Mouse (Mus musculus) forebrain, embryonic 11.5 days (tissue): ENCODE measurements around the gene 2810004N23Rik. TPM values are rescaled to one million over a fixed set of nuclear protein-coding genes. Genes with fewer than 3 reads are reported as not detected.
"Not testable (repeated sequence)": the region's sequence is repeated elsewhere in the genome, so short reads cannot be mapped to it uniquely, and the experiment has no call there.

Experiments
- ATAC-seq: fragments of 200-750 bp; cut with Nextera tagmentation; replicated peaks from 2 replicates; pipeline ENCODE4 v1.8.0; 2017; ENCODE audit warnings: moderate TSS enrichment; ENCODE audit not compliant: low FRiP score
- DNase-seq: peaks from one replicate; pipeline ENCODE4 v3.0.0-alpha.2; 2017; ENCODE audit warnings: low spot score
- H3K27ac ChIP-seq: fragments of 300-500 bp; sonication (generic); 2 replicates; pipeline ENCODE4 v1.5.1; 2014; ENCODE audit warnings: low read depth, low read length
- H3K27me3 ChIP-seq: fragments of 300-500 bp; sonication (generic); 2 replicates; pipeline ENCODE4 v1.6.1; 2014; ENCODE audit warnings: mild to moderate bottlenecking, low read length, mixed read lengths; ENCODE audit not compliant: control insufficient read depth, insufficient read depth
- H3K36me3 ChIP-seq: fragments of 300-500 bp; sonication (generic); 2 replicates; pipeline ENCODE4 v1.6.1; 2014; ENCODE audit warnings: mild to moderate bottlenecking, low read length, moderate library complexity, mixed read lengths; ENCODE audit not compliant: control insufficient read depth, insufficient read depth
- H3K4me1 ChIP-seq: fragments of 300-500 bp; sonication (generic); replicated peaks from 2 replicates; pipeline ENCODE4 v1.6.1; 2014; ENCODE audit warnings: low read length, mixed read lengths; ENCODE audit not compliant: control insufficient read depth, insufficient read depth
- H3K4me2 ChIP-seq: fragments of 300-500 bp; sonication (generic); 2 replicates; pipeline ENCODE4 v1.6.1; 2014; ENCODE audit warnings: low read depth, mild to moderate bottlenecking, low read length, moderate library complexity, mixed read lengths; ENCODE audit not compliant: severe bottlenecking
- H3K4me3 ChIP-seq: fragments of 300-500 bp; sonication (generic); 2 replicates; pipeline ENCODE4 v1.5.1; 2014; ENCODE audit warnings: low read depth, low read length
- H3K9ac ChIP-seq: fragments of 300-500 bp; sonication (generic); 2 replicates; pipeline ENCODE4 v1.6.1; 2014; ENCODE audit warnings: low read length
- H3K9me3 ChIP-seq: fragments of 300-500 bp; sonication (generic); 2 replicates; pipeline ENCODE4 v1.6.1; 2016; ENCODE audit warnings: low read length, mixed read lengths; ENCODE audit not compliant: control insufficient read depth
- WGBS: fragments of 180-500 bp; shearing (Covaris S2); extraction: QIAGEN DNeasy Blood & Tissue Kit; methylation state at CpG from one replicate; pipeline ENCODE4 v1.1.7; 2014; 5-methylcytosine and 5-hydroxymethylcytosine counted together
- polyA plus RNA-seq: library from polyadenylated mRNA; unstranded; fragments of >200 nt; fragmentation: Nextera tagmentation; extraction: Ambion mirVana; gene quantifications from 2 replicates; pipeline ENCODE4 v1.2.1, GENCODE M21; 2014

Gene 2810004N23Rik
- polyA plus RNA-seq, 1 experiment from 2014 or later = 59.1 TPM

DNA sequence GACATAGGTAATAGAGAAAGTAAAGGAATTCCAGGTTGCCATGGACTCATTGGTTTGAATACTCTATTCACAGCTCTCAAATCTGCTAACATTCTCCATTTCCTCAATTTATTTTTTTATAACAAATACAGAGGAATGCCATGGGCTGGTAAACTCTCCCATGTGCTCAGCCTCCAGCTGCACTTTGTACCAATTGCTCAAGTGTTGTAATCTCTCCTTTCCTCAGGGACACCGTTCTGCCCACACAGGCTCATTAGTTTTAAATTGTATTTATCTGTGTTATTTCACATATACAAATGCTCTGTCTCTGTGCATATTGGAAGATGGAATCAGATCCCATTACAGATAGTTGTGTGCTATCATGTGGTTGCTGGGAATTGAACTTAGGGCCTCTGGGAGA lies 9.4 kb downstream of the 2810004N23Rik start:
- H3K36me3 ChIP-seq = peaks cover 24% of the 10 kb centered on the region
- ATAC-seq (no peak), DNase-seq (no peak)
- no peaks in the 10 kb centered on the region for H3K27me3 ChIP-seq
- H3K9me3 ChIP-seq = no peaks in the 10 kb centered on the region; the same call in 1 of the 2 replicates
- no peak overlapping the region for H3K4me3 ChIP-seq
- H3K4me2 ChIP-seq = no peak overlapping the region
- no peak overlapping the region for H3K9ac ChIP-seq
- no peak overlapping the region for H3K27ac ChIP-seq
- no peaks in the 10 kb centered on the region for H3K4me1 ChIP-seq
- 89% methylated on average over 1 of the region's 1 CpGs for WGBS

- no peak overlapping the region for H3K4me3 ChIP-seq
- no peak for DNase-seq
- no peaks in the 10 kb centered on the region for H3K27me3 ChIP-seq
- WGBS = 92% methylated on average over 5 of the region's 5 CpGs
- H3K36me3 ChIP-seq = peaks cover 3% of the 10 kb centered on the region; the same call in 1 of the 2 replicates
- H3K4me1 ChIP-seq = no peaks in the 10 kb centered on the region
- H3K27ac ChIP-seq = no peak overlapping the region
- H3K9me3 ChIP-seq = no peaks in the 10 kb centered on the region
- no peak for ATAC-seq
- H3K9ac ChIP-seq = no peak overlapping the region
- no peak overlapping the region for H3K4me2 ChIP-seq
These were observed 17.3 kb downstream of the 2810004N23Rik start for GRCm38 (mm10) chr8:124845573-124845972.

GRCm38 (mm10) chr8:124845131-124845530 lies 17.8 kb downstream of the 2810004N23Rik start:
- Histone ChIP-seq H3K9ac (no peak overlapping the region), H3K36me3 (peaks cover 5% of the 10 kb centered on the region; the same call in 1 of the 2 replicates)
- 75% methylated on average over 3 of the region's 3 CpGs for WGBS

DNA sequence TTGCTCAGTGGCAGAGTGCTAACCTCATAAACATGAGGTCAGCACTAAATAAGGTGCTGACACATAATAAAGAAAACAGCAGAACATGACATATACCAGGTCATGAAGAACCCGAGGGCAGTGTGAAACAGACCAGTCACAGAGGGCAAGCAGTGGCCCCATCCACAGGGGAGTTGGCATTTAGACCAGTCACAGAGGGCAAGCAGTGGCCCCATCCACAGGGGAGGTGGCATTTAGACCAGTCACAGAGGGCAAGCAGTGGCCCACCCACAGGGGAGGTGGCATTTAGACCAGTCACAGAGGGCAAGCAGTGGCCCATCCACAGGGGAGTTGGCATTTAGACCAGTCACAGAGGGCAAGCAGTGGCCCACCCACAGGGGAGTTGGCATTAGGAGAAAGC lies 20.0 kb downstream of the 2810004N23Rik start:
- not testable (repeated sequence) for H3K4me3 ChIP-seq, ATAC-seq, H3K9me3 ChIP-seq, H3K9ac ChIP-seq, H3K27me3 ChIP-seq, H3K4me1 ChIP-seq, DNase-seq, H3K4me2 ChIP-seq, H3K27ac ChIP-seq, H3K36me3 ChIP-seq
- WGBS = 76% methylated on average over 1 of the region's 1 CpGs

More at GRCm38 (mm10) chr8:124845131-124845530, 17.8 kb downstream of the 2810004N23Rik start:
- Histone ChIP-seq H3K4me3 (no peak overlapping the region), H3K4me2 (no peak overlapping the region), H3K4me1 (no peaks in the 10 kb centered on the region), H3K9me3 (no peaks in the 10 kb centered on the region), H3K27ac (no peak overlapping the region), H3K27me3 (no peaks in the 10 kb centered on the region)
- no peak for ATAC-seq
- no peak for DNase-seq

DNA sequence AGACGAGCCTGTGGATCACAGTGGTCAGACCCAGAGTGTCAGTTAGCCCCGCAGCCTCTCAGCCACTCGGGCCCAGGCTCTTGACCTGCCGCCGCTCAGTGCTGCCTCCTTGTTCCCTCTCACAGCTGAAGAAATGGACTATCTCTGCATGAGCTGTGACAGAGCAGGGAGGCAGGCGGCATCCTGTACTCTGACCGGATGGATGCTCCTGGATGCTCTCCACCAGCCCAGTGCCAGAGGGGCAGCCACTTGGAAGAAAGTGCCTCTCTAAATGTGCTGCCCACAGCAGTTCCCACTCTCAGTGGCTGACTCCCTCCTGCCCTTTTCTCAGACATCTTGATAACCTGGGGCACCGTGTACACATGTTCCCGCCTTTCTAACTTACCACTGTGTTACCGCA lies 21.1 kb downstream of the 2810004N23Rik start:
- H3K36me3 ChIP-seq = peaks cover 8% of the 10 kb centered on the region; the same call in 1 of the 2 replicates
- H3K4me3 ChIP-seq = no peak overlapping the region
- no peak overlapping the region for H3K9ac ChIP-seq
- ATAC-seq (no peak), DNase-seq (no peak)
- 92% methylated on average over 10 of the region's 10 CpGs for WGBS
- H3K27ac ChIP-seq = no peak overlapping the region
- H3K9me3 ChIP-seq = no peaks in the 10 kb centered on the region
- no peaks in the 10 kb centered on the region for H3K27me3 ChIP-seq
- H3K4me1 ChIP-seq = no peaks in the 10 kb centered on the region
- no peak overlapping the region for H3K4me2 ChIP-seq

- Histone ChIP-seq H3K36me3 (peaks cover 8% of the 10 kb centered on the region; the same call in 1 of the 2 replicates), H3K4me1 (no peaks in the 10 kb centered on the region), H3K27me3 (no peaks in the 10 kb centered on the region), H3K4me2 (no peak overlapping the region), H3K9me3 (no peaks in the 10 kb centered on the region), H3K4me3 (no peak overlapping the region), H3K9ac (no peak overlapping the region), H3K27ac (no peak overlapping the region)
- 95% methylated on average over 7 of the region's 7 CpGs for WGBS
- ATAC-seq (no peak), DNase-seq (no peak)
These were observed 22.0 kb downstream of the 2810004N23Rik start for GRCm38 (mm10) chr8:124840900-124841299.

DNA sequence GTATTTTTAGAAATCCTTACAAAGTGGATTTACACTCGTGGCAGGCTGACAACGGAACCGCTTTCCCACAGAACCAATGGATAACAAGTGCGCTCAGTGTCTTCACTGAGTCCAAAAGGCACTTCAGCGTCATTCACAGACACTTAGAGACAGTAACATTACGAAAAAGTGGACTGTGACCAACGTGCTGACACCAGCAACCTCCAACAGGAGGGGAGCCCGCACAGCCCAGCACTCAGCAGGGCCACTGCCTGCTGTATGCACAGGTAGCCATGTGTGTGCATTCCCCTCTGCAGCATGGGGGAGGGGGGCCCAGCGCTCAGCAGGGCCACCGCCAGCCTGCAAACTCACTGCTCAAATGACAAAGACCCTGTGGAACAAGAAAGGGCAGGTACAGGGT lies 23.5 kb downstream of the 2810004N23Rik start:
- 92% methylated on average over 10 of the region's 10 CpGs for WGBS
- no peaks in the 10 kb centered on the region for H3K9me3 ChIP-seq
- H3K4me3 ChIP-seq = no peak overlapping the region
- no peaks in the 10 kb centered on the region for H3K27me3 ChIP-seq
- no peaks in the 10 kb centered on the region for H3K4me1 ChIP-seq
- ATAC-seq (no peak), DNase-seq (no peak)
- peaks cover 8% of the 10 kb centered on the region; the same call in 1 of the 2 replicates for H3K36me3 ChIP-seq
- H3K27ac ChIP-seq = no peak overlapping the region
- H3K9ac ChIP-seq = no peak overlapping the region
- no peak overlapping the region for H3K4me2 ChIP-seq

DNA sequence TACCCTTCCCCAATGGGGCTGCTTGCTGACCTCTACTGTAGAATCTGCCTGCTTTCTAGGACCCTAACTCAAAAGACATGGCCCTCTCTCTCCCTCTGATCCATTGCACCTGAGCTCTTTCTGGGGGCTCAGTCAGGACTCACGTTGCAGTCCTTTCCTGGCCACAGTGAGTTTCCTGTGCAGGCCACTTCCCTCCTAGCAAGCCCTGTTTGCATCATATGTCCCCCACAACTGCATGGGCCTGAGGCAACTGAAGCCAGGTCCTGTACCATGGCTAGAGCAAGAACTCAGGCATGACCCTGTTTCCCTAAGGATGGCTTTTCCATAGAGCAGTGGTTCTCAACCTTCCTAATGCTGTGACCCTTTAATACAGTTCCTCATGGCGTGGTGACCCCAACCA lies 25.0 kb downstream of the 2810004N23Rik start:
- Histone ChIP-seq H3K4me3 (no peak overlapping the region), H3K9me3 (no peaks in the 10 kb centered on the region), H3K36me3 (peaks cover 8% of the 10 kb centered on the region; the same call in 1 of the 2 replicates), H3K4me1 (no peaks in the 10 kb centered on the region), H3K4me2 (no peak overlapping the region), H3K27ac (no peak overlapping the region), H3K9ac (no peak overlapping the region), H3K27me3 (no peaks in the 10 kb centered on the region)
- no peak for DNase-seq
- 88% methylated on average over 2 of the region's 2 CpGs for WGBS
- no peak for ATAC-seq

- H3K27me3 ChIP-seq = no peaks in the 10 kb centered on the region
- DNase-seq (no peak), ATAC-seq (no peak)
- no peak overlapping the region for H3K4me2 ChIP-seq
- H3K27ac ChIP-seq = no peak overlapping the region
- no peaks in the 10 kb centered on the region for H3K4me1 ChIP-seq
- no peak overlapping the region for H3K9ac ChIP-seq
- H3K36me3 ChIP-seq = peaks cover 8% of the 10 kb centered on the region; the same call in 1 of the 2 replicates
- no peaks in the 10 kb centered on the region for H3K9me3 ChIP-seq
- WGBS = 96% methylated on average over 2 of the region's 2 CpGs
- no peak overlapping the region for H3K4me3 ChIP-seq
These were observed 26.0 kb downstream of the 2810004N23Rik start for GRCm38 (mm10) chr8:124836907-124837306.
